Mouse (Mus musculus): ENCODE measurements around the gene Gm38392.

Gene Gm38392

GRCm38 (mm10) chr3:88214197-88214938 is 72.6 kb downstream of the Gm38392 start:
- DNase-seq = no peak

DNA sequence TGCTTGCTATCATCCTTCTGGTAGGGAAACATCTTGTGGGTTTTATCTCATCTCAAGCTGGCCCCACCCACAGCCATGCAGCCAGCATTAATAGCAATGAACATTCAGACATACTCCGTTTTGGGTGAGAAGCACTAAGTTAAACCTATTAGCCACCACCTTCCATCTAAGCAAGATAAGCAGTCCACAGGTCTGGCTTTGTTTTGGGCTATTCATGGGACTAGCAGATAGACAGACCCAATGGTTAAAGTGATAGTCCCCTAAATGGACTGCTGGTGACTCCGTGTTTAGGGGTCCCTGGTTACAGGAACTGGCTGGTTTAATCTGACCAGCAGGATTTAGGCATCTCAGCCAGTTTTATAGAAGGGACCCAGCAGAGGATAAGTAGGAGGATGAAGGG is 74.0 kb downstream of the Gm38392 start:
- no peak for DNase-seq

DNA sequence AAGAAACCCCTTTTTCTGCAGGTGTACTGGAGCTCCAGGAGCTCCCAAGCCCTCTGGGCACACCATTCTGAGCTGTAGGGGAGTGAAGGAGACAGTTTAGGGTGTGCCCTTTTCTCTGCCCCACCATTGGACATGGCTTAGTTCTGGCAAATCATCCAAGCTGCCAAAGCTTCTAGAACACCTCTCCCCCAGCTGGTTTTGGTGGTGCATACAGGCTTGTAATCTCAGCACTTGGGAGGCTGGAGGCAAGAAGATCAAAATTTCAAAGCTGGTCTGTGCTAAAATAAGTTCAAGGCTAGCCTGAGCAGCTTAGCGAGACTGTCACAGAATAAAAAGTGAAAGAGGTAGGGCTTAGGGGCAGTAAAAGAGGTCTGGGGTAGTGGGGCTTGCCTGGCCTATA is 74.7 kb downstream of the Gm38392 start:
- DNase-seq = no peak

DNA sequence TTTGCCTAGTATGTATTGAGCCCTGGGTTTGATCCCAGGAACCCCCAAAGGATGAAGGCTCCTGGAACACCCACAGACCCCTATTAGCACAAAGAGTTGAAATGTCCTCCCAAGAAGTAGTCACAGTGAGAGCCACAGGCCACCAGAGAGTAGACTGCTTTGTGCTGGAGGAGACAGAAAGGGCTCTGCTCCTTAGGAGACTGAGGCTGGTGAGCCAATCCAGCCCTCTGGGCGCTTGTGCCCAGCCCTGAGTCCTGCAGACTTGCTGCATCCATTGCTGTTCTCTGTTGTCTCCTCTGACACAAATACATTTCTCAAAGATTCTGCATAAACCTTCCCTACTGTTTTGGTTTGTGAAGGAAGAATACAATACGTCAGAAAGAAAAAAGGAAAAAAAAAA is 76.1 kb downstream of the Gm38392 start:
- no peak for DNase-seq

DNA sequence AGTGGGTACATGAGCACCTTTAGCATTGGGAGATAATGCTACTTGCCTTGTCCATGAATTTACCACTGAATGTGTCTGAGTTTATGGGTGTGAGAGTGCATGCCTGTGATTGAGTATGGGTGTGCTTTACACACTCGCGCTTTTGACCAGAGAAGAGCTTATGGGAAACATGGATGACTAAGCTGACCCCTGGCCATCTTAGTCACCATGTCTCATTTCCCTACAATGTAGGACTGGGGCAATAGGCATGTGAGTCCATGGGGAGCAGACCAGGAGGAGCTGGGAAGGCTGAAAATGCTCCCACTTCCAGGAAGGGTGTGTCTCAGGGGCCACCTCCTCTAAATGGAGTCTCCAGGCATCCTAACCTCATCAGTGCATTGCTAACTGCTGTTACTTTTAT is 76.9 kb downstream of the Gm38392 start:
- no peak for DNase-seq

DNA sequence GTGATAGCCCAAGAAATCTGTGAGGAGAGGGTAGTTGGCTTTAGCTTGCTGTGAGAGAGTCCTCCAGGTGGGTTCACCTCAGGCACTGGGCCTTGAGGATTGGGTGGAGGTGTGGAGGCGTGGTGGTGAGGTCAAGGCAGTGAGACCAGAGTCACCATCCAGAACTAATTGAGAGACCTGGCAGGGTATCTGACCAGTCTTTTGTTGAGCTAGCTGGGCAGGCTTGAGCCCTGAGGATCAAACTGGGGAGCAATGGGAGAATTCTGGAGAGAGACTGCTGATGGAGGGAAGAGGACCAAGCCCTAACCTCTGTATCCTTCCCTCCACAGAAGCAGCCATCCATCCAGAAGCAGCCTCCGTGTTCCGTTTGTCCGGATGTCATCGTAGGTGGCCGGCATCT is 77.7 kb downstream of the Gm38392 start:
- DNase-seq = no peak

- DNase-seq = no peak
Measured at GRCm38 (mm10) chr3:88208226-88208720, 78.7 kb downstream of the Gm38392 start.

DNA sequence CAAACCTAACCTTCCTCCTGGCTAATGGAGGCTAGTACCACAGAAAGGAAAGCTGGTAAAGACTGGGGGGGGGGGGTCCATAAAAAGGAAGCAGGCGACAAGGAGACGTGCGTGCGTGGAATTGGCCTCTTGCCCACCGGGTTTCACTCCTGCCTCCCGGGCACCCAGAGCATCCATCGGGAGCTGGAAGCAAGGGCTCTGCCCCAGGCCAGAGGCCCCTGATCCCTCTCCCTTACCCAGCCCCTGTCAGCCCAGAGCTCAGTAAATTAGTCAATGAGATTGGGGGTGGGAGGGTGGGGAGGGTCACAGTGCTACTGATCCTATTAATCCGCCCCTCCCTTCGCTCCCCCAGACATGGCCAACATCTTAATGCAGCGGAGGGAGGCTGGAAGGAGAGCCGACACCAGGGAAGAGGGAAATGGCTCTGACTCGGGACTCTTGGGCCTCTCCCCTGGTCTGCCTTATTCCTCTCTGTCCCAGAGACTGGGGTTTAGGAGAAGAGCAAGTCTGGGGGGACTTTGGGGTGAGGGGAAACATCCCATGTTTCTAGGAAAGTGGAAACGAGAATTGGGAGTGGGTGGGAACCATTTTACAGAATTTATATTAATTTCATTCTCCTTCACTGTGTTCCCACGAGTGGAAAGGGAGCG is 79.4 kb downstream of the Gm38392 start:
- DNase-seq = no peak

DNA sequence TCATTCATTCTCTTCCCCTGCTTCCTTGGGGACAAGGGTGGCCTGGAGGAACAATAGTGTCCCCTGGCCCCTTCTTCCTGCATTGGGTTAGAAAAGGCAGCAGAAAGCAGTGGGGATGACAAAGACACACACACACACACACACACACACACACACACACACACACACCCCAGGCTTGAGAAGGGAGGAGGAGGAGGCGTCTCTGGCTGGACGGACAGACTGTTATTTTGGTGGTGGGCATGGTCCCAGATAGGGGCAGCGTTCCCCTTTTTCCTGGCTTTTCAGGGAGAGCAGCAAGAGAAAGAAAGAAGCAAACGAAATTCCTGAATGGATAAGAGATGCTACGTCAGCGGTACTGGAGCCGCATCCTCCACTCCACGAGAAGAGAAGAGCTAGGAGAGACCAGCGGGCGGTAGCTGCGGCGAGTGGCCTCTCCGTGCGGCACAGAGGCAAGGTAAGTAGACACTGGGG is 80.1 kb downstream of the Gm38392 start:
- no peak for DNase-seq

GRCm38 (mm10) chr3:88206500-88206899 is 80.5 kb downstream of the Gm38392 start:
- DNase-seq = no peak

DNA sequence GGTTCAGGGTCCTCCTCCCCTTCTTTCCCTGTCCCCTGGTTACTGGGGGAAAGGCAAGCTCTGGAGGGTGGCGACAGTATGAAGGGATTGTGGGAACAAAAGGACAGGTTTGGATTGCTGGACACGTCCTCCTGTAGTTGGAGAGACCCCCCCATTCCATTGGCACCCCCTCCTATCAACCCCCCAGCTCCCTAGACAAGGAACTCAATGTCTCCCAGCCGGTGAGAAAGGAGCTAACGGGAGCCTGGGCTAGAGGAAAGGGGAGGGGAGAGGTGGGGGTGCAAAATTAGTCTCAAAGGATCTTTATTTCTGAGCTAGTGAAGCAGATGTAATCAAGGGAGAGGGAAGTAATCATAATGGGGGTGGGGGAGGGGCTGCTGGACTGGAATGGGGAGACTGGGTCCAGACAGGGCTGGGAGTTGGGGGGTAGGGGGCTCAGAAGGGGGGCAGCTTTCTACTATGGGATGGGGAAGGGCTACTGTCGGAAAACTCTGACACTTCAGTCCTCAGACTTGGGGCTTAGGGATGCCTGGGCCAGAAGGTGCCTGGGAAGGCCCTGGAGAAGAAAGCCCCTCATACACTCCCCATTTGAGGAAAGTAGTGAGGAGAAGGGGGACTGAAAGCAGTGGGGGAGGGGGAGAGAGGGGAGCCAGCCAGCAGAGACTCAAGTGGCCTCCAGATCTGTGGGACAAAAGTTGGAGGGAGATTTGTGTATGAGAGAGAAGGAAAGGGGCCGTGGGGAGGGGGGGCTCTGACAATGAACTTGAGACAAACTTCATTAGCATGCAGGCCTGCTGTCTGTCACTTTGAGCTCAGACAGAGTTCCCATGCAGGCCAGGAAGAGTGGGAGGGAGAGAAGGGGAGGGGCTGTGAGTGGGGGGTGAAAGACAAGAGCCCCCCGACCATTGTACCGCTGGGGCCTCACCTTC is 81.2 kb downstream of the Gm38392 start:
- no peak for DNase-seq

- no peak for DNase-seq
Measured at GRCm38 (mm10) chr3:88205176-88205562, 81.8 kb downstream of the Gm38392 start.

GRCm38 (mm10) chr3:88204751-88205150 is 82.3 kb downstream of the Gm38392 start:
- DNase-seq = no peak

- no peak for DNase-seq
Measured at GRCm38 (mm10) chr3:88203999-88204700, 82.9 kb downstream of the Gm38392 start.

GRCm38 (mm10) chr3:88203456-88203855 is 83.6 kb downstream of the Gm38392 start:
- no peak for DNase-seq

GRCm38 (mm10) chr3:88202986-88203385 is 84.0 kb downstream of the Gm38392 start:
- DNase-seq = no peak

DNA sequence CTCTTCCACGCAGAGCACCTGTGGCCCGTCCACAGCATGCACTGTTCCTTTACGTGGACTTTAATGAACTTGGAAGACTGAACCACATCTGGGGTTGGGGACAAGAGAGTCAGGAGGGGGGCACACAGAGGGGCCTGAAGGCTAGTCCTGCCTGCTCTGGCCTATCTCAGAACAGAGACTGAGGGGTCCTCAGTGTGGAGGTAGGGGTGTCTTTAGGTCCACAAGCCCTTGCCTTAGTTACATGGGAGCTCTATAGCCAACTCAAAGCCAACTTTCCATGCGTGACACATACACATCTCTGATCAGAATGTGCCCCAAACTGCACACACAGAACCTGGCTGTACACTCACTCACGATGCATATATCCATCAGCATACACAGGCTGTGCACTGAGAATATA is 85.4 kb downstream of the Gm38392 start:
- DNase-seq = no peak

DNA sequence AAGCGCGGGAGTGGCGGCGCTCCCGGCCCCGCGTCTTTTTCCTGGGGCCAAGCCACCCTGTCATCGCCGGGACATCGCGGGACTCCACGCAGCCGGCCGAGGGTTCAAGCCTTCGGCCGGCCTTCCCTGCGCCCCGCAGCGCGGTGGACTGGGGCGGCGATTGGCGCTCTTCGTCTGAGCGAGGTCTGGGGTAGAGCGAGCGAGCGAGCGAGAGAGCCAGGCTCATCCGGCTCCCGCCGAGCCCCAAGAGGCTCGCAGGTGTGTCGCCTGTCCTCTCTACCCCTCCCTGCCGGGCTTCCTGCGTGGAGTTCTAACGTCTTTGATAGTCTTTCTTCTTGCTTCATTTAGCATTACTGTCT is 86.1 kb downstream of the Gm38392 start:
- no peak for DNase-seq

DNA sequence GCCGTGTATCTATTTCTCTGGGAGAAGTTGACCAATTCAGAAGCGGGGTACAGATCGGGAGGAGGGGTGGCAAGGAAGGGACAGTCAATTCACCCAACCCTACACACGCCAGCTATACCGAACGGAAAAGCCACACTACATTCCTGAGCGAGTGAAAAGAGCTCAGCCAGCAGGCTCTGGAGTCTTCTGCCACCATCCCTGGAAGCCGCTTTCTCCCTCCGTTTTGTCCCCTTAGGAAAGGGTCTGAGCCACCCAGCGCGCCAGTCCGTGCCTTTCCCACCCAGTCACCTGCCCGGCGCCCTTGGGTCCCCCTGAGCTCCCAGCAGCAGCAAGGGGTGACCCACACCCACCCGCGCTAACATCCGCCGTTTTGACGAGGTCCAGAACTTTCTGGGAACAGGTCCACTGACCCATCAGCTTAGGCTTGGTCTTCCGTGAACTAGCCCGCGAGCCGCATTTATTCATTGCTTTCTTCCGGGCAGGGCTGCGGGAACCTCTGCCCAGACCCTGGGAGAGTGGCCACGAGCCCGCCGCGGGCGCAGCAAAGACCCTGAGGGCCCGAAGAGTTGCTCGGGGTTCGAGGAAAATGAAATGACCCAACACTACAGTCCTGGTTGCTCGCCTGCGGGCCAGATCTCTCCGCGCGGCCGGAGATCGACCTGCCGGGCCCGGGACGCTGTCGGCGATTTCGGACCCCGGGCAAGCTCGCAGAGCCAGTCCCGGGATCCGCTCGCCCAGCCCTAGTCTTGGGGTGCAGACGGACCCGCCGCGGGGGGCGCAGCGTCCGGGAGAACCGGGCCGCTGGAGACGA is 86.6 kb downstream of the Gm38392 start:
- no peak for DNase-seq

GRCm38 (mm10) chr3:88199541-88200110 is 87.4 kb downstream of the Gm38392 start:
- DNase-seq = no peak

- no peak for DNase-seq
Measured at GRCm38 (mm10) chr3:88198505-88199020, 88.4 kb downstream of the Gm38392 start.

All from lung, postnatal 10 days (tissue).